Mouse (Mus musculus) lung, postnatal 0 days (tissue): ENCODE measurements around the gene Adcy2.

Experiments
- CTCF ChIP-seq: IDR thresholded peaks from 2 replicates; pipeline ENCODE4 v1.5.1; 2016; ENCODE audit warnings: antibody characterized with exemption, mild to moderate bottlenecking
- EP300 ChIP-seq: IDR thresholded peaks from 2 replicates; pipeline ENCODE4 v1.6.1; 2016; ENCODE audit warnings: antibody characterized with exemption, mild to moderate bottlenecking, control low read depth

DNA sequence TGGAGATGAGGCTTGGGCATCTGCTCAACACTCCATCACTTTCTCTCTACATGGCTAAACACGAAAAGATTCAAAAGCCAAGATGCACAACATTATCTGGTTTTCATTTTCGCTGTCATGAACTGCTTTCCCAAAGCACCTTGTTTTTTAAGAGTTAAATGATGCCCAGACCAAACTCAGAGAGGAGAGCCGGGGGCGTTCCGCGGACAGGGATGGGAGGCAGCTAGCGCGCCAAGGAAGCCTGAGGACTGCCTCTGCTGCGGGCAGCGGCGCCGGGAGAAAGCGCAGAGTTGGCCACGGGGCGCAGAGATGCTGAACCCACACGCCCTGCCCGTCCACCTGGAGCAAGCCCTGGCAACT, 803 bp downstream of the Adcy2 start:
- TF ChIP-seq CTCF, result no peak
- TF ChIP-seq EP300, result no peak
